ENCODE assay signal across 8 mouse cellular contexts in genomic region chr19:7265478-7266191, GRCm38 (mm10). TPM values are rescaled to one million over a fixed set of nuclear protein-coding genes. Genes with fewer than 3 reads are reported as not detected.
DNase-seq lines count a peak whose midpoint lies in the region; ATAC-seq lines count a peak whose summit lies in the region.

No protein-coding gene starts in this region.

- ATAC-seq in cerebellum, adult (ENCODE audit: insufficient number of reproducible peaks, low FRiP score, low TSS enrichment): no peak
- no peak for ATAC-seq in embryonic facial prominence, embryonic 13.5 days (ENCODE audit: insufficient number of reproducible peaks, insufficient read depth, low FRiP score, low TSS enrichment, low read depth)
- ATAC-seq in intestine, embryonic 14.5 days (replicated peaks; ENCODE audit: low FRiP score, low TSS enrichment, low read depth): peak; percentile 14; the same call in 1 of the 2 replicates
- ATAC-seq in erythroid progenitor cell, adult 5-6 weeks (replicated peaks; ENCODE audit: low FRiP score, poor library complexity, severe bottlenecking): no peak

- H3K36me3 ChIP-seq in embryonic facial prominence, embryonic 13.5 days: peaks cover 4% of the 10 kb centered on the region
- H3K36me3 ChIP-seq in intestine, embryonic 14.5 days (ENCODE audit: control insufficient read depth, insufficient read depth, low read length): no peaks in the 10 kb centered on the region; the same call in 1 of the 2 replicates

- peak overlapping the region; percentile 91; the same call in 1 of the 2 replicates for H3K9ac ChIP-seq in embryonic facial prominence, embryonic 13.5 days
- H3K9ac ChIP-seq in intestine, embryonic 14.5 days (ENCODE audit: low read length): peak overlapping the region; percentile 20; the same call in 1 of the 2 replicates

- 0 out of 2 replicates have a peak overlapping the region, but pooled peaks have one; percentile 1 for H3K4me2 ChIP-seq in embryonic facial prominence, embryonic 13.5 days
- H3K4me2 ChIP-seq in intestine, embryonic 14.5 days (ENCODE audit: low read length): peak overlapping the region; percentile 35

- 29% methylated on average over 14 of the region's 14 CpGs for WGBS in embryonic facial prominence, embryonic 13.5 days
- WGBS in intestine, embryonic 14.5 days: 19% methylated on average over 14 of the region's 14 CpGs

- H3K4me3 ChIP-seq in embryonic facial prominence, embryonic 13.5 days: no peak overlapping the region
- no peak overlapping the region for H3K4me3 ChIP-seq in intestine, embryonic 14.5 days (ENCODE audit: low read depth, low read length)

- DNase-seq in cerebellum, adult 11 months: peak; percentile 44
- DNase-seq in ES-CJ7 (ENCODE audit: low read depth, low spot score): peak; percentile 78
- DNase-seq in intestine, embryonic 14.5 days (ENCODE audit: low spot score): peak; percentile 80
- peak; percentile 86 for DNase-seq in retina, embryonic 14.5 days (ENCODE audit: low spot score)
- DNase-seq in right cerebral cortex, adult 2 months (ENCODE audit: low spot score in 2 of 2): no peak

- peak overlapping the region; percentile 97 for H3K27ac ChIP-seq in embryonic facial prominence, embryonic 13.5 days
- H3K27ac ChIP-seq in intestine, embryonic 14.5 days (ENCODE audit: low read depth): peak overlapping the region; percentile 86

- no peaks in the 10 kb centered on the region for H3K27me3 ChIP-seq in embryonic facial prominence, embryonic 13.5 days
- no peaks in the 10 kb centered on the region for H3K27me3 ChIP-seq in intestine, embryonic 14.5 days (replicated peaks; ENCODE audit: control insufficient read depth, insufficient read depth, low read length)

- H3K9me3 ChIP-seq in embryonic facial prominence, embryonic 13.5 days: 0 out of 2 replicates have a peak, but pooled peaks cover 3% of the 10 kb centered on the region
- no peaks in the 10 kb centered on the region for H3K9me3 ChIP-seq in intestine, embryonic 14.5 days (ENCODE audit: control insufficient read depth, low read length)

- peaks cover 49% of the 10 kb centered on the region for H3K4me1 ChIP-seq in embryonic facial prominence, embryonic 13.5 days
- H3K4me1 ChIP-seq in intestine, embryonic 14.5 days (replicated peaks; ENCODE audit: control insufficient read depth, insufficient read depth, low read length): peaks cover 49% of the 10 kb centered on the region

RNA-seq across cellular contexts. Expression of gene Rcor2, which starts 1.5 kb away (rescaled TPM):
- polyA plus RNA-seq in embryonic facial prominence, embryonic 13.5 days (2015; fragmentation: Nextera tagmentation; extraction: Ambion mirVana): 25.2 and 30.6 TPM in 2 replicates
- 8.9 and 11.1 TPM in 2 replicates for polyA plus RNA-seq in intestine, embryonic 14.5 days (2014; fragmentation: Nextera tagmentation; extraction: Ambion mirVana)
- 2.2 TPM in 1 of 2 replicates, not detected in the other for total RNA-seq in erythroid progenitor cell, adult 5-6 weeks (2015; ENCODE audit: low replicate concordance)
- total RNA-seq in erythroid progenitor cell, adult 5-6 weeks (2017; ENCODE audit: low replicate concordance): 0.53 TPM in 1 of 2 replicates, not detected in the other

RNA-seq across cellular contexts. Expression of gene Naa40, which starts 24.7 kb away (rescaled TPM):
- polyA plus RNA-seq in embryonic facial prominence, embryonic 13.5 days (2015; fragmentation: Nextera tagmentation; extraction: Ambion mirVana): 56.9 and 57.1 TPM in 2 replicates
- 67.4 and 73.0 TPM in 2 replicates for polyA plus RNA-seq in intestine, embryonic 14.5 days (2014; fragmentation: Nextera tagmentation; extraction: Ambion mirVana)
- 35.6 and 47.2 TPM in 2 replicates for total RNA-seq in erythroid progenitor cell, adult 5-6 weeks (2015; ENCODE audit: low replicate concordance)
- total RNA-seq in erythroid progenitor cell, adult 5-6 weeks (2017; ENCODE audit: low replicate concordance): 44.8 and 57.3 TPM in 2 replicates

RNA-seq across cellular contexts. Expression of gene Cox8a, which starts 48.2 kb away (rescaled TPM):
- 789 and 891 TPM in 2 replicates for polyA plus RNA-seq in embryonic facial prominence, embryonic 13.5 days (2015; fragmentation: Nextera tagmentation; extraction: Ambion mirVana)
- 1,241 and 1,347 TPM in 2 replicates for polyA plus RNA-seq in intestine, embryonic 14.5 days (2014; fragmentation: Nextera tagmentation; extraction: Ambion mirVana)
- 226 and 267 TPM in 2 replicates for total RNA-seq in erythroid progenitor cell, adult 5-6 weeks (2015; ENCODE audit: low replicate concordance)
- total RNA-seq in erythroid progenitor cell, adult 5-6 weeks (2017; ENCODE audit: low replicate concordance): 106 and 241 TPM in 2 replicates

RNA-seq across cellular contexts. Expression of gene Otub1, which starts 59.5 kb away (rescaled TPM):
- 205 and 228 TPM in 2 replicates for polyA plus RNA-seq in embryonic facial prominence, embryonic 13.5 days (2015; fragmentation: Nextera tagmentation; extraction: Ambion mirVana)
- 205 and 224 TPM in 2 replicates for polyA plus RNA-seq in intestine, embryonic 14.5 days (2014; fragmentation: Nextera tagmentation; extraction: Ambion mirVana)
- total RNA-seq in erythroid progenitor cell, adult 5-6 weeks (2015; ENCODE audit: low replicate concordance): 17.3 and 25.6 TPM in 2 replicates
- total RNA-seq in erythroid progenitor cell, adult 5-6 weeks (2017; ENCODE audit: low replicate concordance): 8.2 and 10.0 TPM in 2 replicates

Comparison
In these comparisons a context has a peak if more than half of its experiments do, and no peak if none do; other contexts are left out.
1. DNase-seq: peak in cerebellum, adult 11 months (single experiment), ES-CJ7 (single experiment), intestine, embryonic 14.5 days (single experiment) and retina, embryonic 14.5 days (single experiment); none in right cerebral cortex, adult 2 months (0 of 2).